Mouse (Mus musculus): Measurements from ENCODE around the gene Bpifb6. TPM values are rescaled to one million over a fixed set of nuclear protein-coding genes. Genes with fewer than 3 reads are reported as not detected.

Bpifb6 gene
- total RNA-seq, 4 experiments from 2014 or later: 0.30 to 6.2 (median 4.9) TPM; not detected in 1

Other genes starting within 250 kb of the Bpifb6 start
- not detected for gene Dnmt3c, start 203.7 kb upstream of the Bpifb6 start, total RNA-seq (2022)
- 100 to 1,000 TPM in 3 of 4 experiments, 10 to 100 TPM in 1; 72.9 to 117 (median 101) TPM for gene Mapre1, start 159.1 kb upstream of the Bpifb6 start, total RNA-seq (2022)
- under 1 TPM; 0.12 to 0.80 (median 0.63) TPM for gene Efcab8, start 120.5 kb upstream of the Bpifb6 start, total RNA-seq (2022)
- gene Sun5, start 29.3 kb upstream of the Bpifb6 start, total RNA-seq (2022): not detected
- gene Bpifb2, start 25.3 kb upstream of the Bpifb6 start, total RNA-seq (2022): under 1 TPM in 1 of 4 experiments, not detected in 3; 0.17 TPM
- gene Bpifb3, start 17.8 kb downstream of the Bpifb6 start, total RNA-seq (2022): not detected
- gene Bpifb4, start 37.8 kb downstream of the Bpifb6 start, total RNA-seq (2022): under 1 TPM in 2 of 4 experiments, not detected in 2; 0.44 to 0.59 TPM
- gene Bpifa6, start 74.6 kb downstream of the Bpifb6 start, total RNA-seq (2022): under 1 TPM in 1 of 4 experiments, not detected in 3; 0.17 TPM
- 1 to 10 TPM in 1 of 4 experiments, under 1 TPM in 3; 0.37 to 1.0 (median 0.67) TPM for gene Bpifa2, start 107.9 kb downstream of the Bpifb6 start, total RNA-seq (2022)
- not detected for gene Bpifa3, start 229.9 kb downstream of the Bpifb6 start, total RNA-seq (2022)
- gene Bpifa1, start 242.5 kb downstream of the Bpifb6 start, total RNA-seq (2022): not detected